Mouse (Mus musculus) erythroblast, embryonic 14.5 days (primary cell): ENCODE measurements around the gene Slc50a1. TPM values are rescaled to one million over a fixed set of nuclear protein-coding genes. Genes with fewer than 3 reads are reported as not detected.

ENCODE experiments used
- H3K27me3 ChIP-seq: 2 replicates; pipeline ENCODE4 v1.6.1; 2012; ENCODE audit warnings: inconsistent platforms; ENCODE audit not compliant: control insufficient read depth
- H3K36me3 ChIP-seq: 2 replicates; pipeline ENCODE4 v1.6.1; 2012; ENCODE audit warnings: mild to moderate bottlenecking, inconsistent platforms; ENCODE audit not compliant: control insufficient read depth
- H3K4me1 ChIP-seq: 2 replicates; pipeline ENCODE4 v1.6.1; 2012; ENCODE audit warnings: inconsistent platforms; ENCODE audit not compliant: control insufficient read depth
- H3K4me3 ChIP-seq: replicated peaks from 2 replicates; pipeline ENCODE3; 2012; ENCODE audit warnings: moderate library complexity, mild to moderate bottlenecking, inconsistent platforms
- H3K9me3 ChIP-seq: 2 replicates; pipeline ENCODE4 v1.6.1; 2012; ENCODE audit warnings: low read length, inconsistent platforms, mixed read lengths; ENCODE audit not compliant: control insufficient read depth
- GATA1 ChIP-seq: IDR thresholded peaks from 2 replicates; pipeline ENCODE4 v1.6.1; 2012; ENCODE audit warnings: low read length, inconsistent platforms, mixed read lengths
- TAL1 ChIP-seq: IDR thresholded peaks from 3 replicates; pipeline ENCODE4 v1.6.1; 2012; ENCODE audit warnings: low read length, inconsistent platforms, mixed read lengths
- polyA plus RNA-seq: library from polyadenylated mRNA; stranded (reverse); fragments of >175 nt; gene quantifications from 2 replicates; pipeline ENCODE4 v1.2.3, GENCODE M21; 2012

The Slc50a1 gene
- polyA plus RNA-seq, 1 experiment = 0.07 TPM

DNA sequence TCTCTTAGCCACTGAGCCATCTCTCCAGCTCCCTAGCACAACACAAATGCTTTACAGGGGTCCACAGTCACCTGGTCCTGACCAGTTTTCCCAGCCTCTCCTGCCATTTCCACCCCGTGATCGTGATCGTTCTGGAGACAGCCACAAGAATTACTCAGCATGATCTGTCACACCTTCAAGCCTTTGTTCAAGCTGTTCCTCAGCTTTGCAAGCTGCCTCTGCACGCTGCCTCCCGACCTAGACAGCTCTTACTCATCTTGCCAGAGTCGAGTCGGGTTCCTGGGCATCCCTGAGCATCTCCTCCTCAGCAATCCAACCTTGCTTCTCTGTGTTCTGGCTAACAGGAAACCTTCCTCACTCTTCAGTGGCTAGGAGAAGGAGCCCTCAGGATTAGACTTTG is 11.3 kb downstream of the Slc50a1 start, which contains the start of gene Dpm3:
TSS of gene Dpm3 (plus strand) at position 283 of the 400 bp plus-strand sequence.
- H3K27me3 ChIP-seq = peaks cover 46% of the 10 kb centered on the region
- peaks cover 4% of the 10 kb centered on the region for H3K4me1 ChIP-seq
- H3K9me3 ChIP-seq = no peaks in the 10 kb centered on the region
- H3K4me3 ChIP-seq = no peak within 1 kb of the TSS
- no peaks in the 10 kb centered on the region for H3K36me3 ChIP-seq
- TF ChIP-seq TAL1 (no peak), GATA1 (no peak)

DNA sequence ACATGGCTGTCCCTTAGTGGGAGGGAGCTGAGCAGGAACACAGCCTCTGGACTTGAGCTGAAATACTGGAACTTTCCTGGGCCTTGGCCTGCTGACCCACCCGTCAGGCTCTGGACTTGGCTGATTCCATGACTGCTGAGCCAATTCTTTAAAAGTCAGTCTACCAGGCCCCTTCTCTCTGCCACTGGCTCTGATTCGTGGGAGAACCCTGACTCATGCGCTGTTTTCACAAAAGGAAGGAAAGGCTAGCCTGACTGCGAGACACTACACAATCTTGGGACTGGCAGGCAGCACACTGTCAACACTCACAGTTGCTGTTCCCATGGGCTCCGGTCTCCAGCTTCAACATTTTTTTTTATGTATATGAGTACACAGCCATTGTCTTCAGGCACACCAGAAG is 14.2 kb downstream of the Slc50a1 start:
- Histone ChIP-seq H3K9me3 (no peaks in the 10 kb centered on the region), H3K4me3 (no peak overlapping the region), H3K27me3 (peaks cover 61% of the 10 kb centered on the region), H3K36me3 (no peaks in the 10 kb centered on the region), H3K4me1 (peaks cover 8% of the 10 kb centered on the region)
- no peak for TF ChIP-seq TAL1
- TF ChIP-seq GATA1 = no peak

DNA sequence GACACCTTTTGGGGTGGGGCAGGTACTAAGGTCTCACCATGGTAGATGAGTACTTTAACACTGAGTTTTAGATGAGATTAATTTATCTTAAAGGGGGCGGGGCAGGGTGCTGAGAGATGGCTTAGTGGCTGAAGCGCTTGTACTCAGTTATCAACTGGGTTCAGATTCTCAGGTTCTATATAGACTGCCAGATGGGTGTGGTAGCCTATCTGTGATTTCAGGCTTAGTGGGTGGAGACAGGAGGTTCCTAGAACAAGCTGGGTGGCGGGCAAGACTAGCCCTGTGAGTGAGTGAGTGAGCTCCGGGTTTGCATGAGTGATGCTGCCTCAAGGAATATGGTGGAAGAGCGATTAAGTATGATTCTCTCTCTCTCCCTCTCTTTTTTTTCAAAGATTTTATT is 15.4 kb downstream of the Slc50a1 start:
- Histone ChIP-seq H3K27me3 (peaks cover 70% of the 10 kb centered on the region), H3K9me3 (no peaks in the 10 kb centered on the region)
- no peak for TF ChIP-seq GATA1
- no peak for TF ChIP-seq TAL1

DNA sequence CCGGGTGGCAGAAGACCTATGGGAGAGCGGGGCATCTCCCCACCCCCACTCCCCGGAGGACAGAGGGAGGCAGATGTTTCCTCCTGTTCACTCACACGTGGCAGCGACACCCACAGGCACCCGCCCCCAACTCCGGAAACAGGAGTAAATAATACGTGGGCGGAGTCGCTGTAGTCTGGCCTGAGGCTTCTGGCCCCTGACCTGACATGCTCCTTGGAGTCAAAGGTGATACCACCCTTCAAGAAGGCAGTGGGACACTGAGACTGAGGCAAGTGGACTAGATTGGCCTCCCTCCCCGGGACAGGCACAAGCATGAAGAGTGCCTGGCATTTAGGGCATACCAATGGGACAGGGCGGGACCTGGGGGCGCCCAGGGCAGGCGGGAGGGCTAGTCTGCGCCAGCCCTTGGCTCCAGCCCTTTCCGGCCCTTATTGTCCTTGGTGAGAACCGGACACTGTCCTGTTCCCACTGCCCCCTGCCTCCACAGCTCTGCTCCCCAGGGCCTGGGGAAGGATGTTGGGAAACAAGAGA is 18.9 kb downstream of the Slc50a1 start:
- H3K36me3 ChIP-seq = peaks cover 9% of the 10 kb centered on the region
- no peak overlapping the region for H3K4me3 ChIP-seq
- peaks cover 27% of the 10 kb centered on the region for H3K4me1 ChIP-seq
- peaks cover 40% of the 10 kb centered on the region for H3K27me3 ChIP-seq
- TF ChIP-seq GATA1 (no peak), TAL1 (no peak)
- no peaks in the 10 kb centered on the region for H3K9me3 ChIP-seq

More for the DNA sequence above, 15.4 kb downstream of the Slc50a1 start:
- no peaks in the 10 kb centered on the region for H3K36me3 ChIP-seq
- H3K4me3 ChIP-seq = no peak overlapping the region
- H3K4me1 ChIP-seq = peaks cover 16% of the 10 kb centered on the region

DNA sequence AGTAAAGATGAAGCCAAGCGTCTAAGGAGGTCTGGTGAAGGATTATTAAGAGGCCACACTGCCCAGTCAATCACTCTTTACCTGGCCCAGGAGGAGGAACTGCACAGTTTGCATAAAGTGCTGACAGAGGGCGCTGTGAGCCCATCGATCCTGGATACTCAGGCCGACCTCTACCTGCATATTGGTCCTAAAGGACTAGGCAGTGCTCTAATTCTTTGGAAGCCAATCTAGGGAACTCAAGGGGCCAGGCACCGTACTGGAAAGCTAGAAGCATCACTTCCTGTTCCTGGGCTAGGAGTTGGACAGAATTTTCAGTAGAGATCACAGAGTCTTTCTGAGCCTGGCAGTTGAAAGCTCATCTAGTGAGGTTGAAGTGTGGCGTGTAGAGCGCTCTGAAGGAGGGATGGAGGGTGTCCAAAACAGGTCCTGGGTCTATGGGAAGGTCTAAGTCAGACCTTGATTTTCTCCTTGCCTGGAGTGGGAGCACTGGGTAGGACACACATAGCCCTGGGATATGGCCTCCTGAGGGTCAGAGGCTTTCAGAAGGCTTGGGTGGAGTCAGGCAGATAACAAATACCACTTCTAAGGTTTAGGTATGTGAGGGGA is 19.8 kb downstream of the Slc50a1 start:
- H3K27me3 ChIP-seq = peaks cover 41% of the 10 kb centered on the region
- no peak for TF ChIP-seq TAL1
- no peak for TF ChIP-seq GATA1
- peaks cover 9% of the 10 kb centered on the region for H3K36me3 ChIP-seq
- H3K9me3 ChIP-seq = no peaks in the 10 kb centered on the region
- H3K4me3 ChIP-seq = no peak overlapping the region
- H3K4me1 ChIP-seq = peaks cover 36% of the 10 kb centered on the region

DNA sequence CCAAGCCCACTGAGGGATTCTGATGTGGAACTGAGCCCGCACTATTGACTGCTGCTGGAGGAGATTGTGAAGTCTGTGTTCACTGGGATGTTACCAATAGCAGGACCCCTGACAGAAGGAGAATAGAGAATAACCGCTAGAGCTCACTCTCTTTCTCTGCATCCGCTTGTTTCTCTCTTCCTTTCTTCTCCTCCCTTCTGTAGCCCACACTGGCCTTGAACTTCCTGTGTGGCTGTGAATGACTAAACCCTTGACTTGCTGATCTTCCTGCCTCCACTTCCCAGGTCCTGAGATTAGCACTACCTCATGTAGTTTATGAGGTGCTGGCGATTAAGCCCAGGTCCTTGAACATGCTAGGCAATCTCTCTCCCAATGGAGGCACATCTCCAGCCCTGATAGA is 22.9 kb downstream of the Slc50a1 start:
- H3K4me1 ChIP-seq = peaks cover 48% of the 10 kb centered on the region
- TF ChIP-seq TAL1 (no peak), GATA1 (no peak)
- peaks cover 52% of the 10 kb centered on the region for H3K27me3 ChIP-seq
- peaks cover 9% of the 10 kb centered on the region for H3K36me3 ChIP-seq
- no peak overlapping the region for H3K4me3 ChIP-seq
- no peaks in the 10 kb centered on the region for H3K9me3 ChIP-seq

DNA sequence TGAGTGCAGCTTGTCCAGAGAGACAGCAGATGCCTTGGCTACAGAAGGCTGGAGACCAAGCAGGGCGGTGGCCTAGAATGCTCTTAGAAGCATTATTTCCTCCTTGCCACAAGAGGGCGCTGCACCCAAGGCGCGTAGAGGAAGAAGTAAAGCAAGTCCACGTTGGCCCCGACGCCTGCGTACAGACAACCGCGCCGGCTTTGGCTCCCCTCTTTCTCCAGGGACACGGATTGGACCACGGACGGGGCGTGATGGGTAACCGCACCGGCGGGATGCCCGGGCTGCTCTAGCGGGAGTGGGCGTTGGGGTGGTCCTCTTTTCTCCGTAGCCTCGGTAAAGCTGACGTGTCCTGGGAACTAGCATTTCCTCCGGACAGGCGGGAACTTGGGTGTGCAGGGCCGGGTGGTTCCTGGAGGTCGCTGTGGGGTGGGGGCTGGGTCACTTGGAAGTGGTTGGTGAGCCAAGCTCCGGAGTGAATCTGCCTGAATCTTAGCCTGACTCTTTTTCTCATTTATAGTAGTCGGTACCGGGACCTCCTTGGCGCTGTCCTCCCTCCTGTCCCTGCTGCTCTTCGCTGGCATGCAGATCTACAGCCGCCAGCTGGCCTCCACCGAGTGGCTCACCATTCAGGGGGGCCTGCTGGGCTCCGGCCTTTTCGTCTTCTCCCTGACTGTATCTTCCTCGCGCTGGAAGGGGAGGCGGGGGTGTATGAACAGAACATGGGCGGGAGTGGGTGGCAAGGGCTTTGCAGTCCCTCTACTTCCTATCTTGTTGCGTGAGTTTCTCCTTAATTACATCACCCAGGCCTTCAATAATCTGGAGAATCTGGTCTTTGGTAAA is 23.9 kb downstream of the Slc50a1 start, which contains the start of gene Trim46:
TSS of gene Trim46 (minus strand) at position 49 of the 840 bp plus-strand sequence.
- peaks cover 9% of the 10 kb centered on the region for H3K36me3 ChIP-seq

DNA sequence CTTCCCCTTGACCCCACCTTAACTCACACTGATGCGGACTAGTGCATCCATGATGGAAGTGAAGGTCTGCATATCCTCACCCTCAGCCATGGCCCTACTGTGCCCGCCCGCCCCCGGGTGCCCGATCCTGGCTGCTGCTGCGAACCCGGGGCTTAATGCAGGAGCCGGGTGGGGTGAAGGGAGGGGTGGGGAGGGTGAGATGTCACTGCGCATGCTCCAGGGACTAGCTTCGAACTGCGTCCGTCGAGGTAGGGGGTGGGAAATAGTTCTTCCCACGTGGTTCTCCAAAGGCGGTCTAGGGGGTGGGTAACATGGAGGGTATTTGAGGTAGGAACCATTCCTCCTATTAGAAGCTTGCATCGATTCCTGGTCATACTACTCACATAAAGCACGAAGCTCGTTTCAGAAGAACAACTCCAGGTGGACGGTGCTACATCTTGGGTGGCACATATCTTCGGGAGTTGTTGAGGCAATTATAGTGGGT is 24.6 kb downstream of the Slc50a1 start, which contains the start of gene Krtcap2:
TSS of gene Krtcap2 (plus strand) at position 279 of the 484 bp plus-strand sequence.
- Histone ChIP-seq H3K4me1 (peaks cover 39% of the 10 kb centered on the region), H3K27me3 (peaks cover 35% of the 10 kb centered on the region), H3K36me3 (peaks cover 9% of the 10 kb centered on the region), H3K4me3 (peak within 1 kb of the TSS; percentile 82), H3K9me3 (no peaks in the 10 kb centered on the region)
- no peak for TF ChIP-seq GATA1
- no peak for TF ChIP-seq TAL1

More for the DNA sequence above, 23.9 kb downstream of the Slc50a1 start, which contains the start of gene Trim46:
- H3K9me3 ChIP-seq = no peaks in the 10 kb centered on the region
- TF ChIP-seq GATA1 = no peak
- TF ChIP-seq TAL1 = no peak
- H3K4me1 ChIP-seq = peaks cover 46% of the 10 kb centered on the region
- peak within 1 kb of the TSS; percentile 82 for H3K4me3 ChIP-seq
- H3K27me3 ChIP-seq = peaks cover 42% of the 10 kb centered on the region
